Mouse (Mus musculus) gastrocnemius, adult 2 months (tissue): ENCODE measurements at regions not wholly inside any gene's neighbourhood (a gene's known extent, or its start where the extent isn't known, plus 50 kb on each side); places are given as distances from the start of the nearest gene placed in this dataset.

ENCODE experiments used
- DNase-seq: peaks from one replicate; pipeline ENCODE4 v3.0.0; 2022
- H3K27ac ChIP-seq: fragments of 200-600 bp; 2 replicates; pipeline ENCODE4 v1.8.1; 2022; ENCODE audit warnings: mild to moderate bottlenecking
- H3K4me3 ChIP-seq: fragments of 200-600 bp; 2 replicates; pipeline ENCODE4 v1.8.1; 2022; ENCODE audit warnings: mild to moderate bottlenecking, moderate library complexity
- CTCF ChIP-seq: fragments of 200-600 bp; IDR thresholded peaks from 2 replicates; pipeline ENCODE4 v1.8.1; 2022; ENCODE audit warnings: antibody characterized with exemption, mild to moderate bottlenecking, moderate library complexity
- intact Hi-C: fragments of 180-260 bp; cut with DNase I; formaldehyde crosslinking; loops from one replicate; pipeline ENCODE4 v1.15.1; 2025

DNA sequence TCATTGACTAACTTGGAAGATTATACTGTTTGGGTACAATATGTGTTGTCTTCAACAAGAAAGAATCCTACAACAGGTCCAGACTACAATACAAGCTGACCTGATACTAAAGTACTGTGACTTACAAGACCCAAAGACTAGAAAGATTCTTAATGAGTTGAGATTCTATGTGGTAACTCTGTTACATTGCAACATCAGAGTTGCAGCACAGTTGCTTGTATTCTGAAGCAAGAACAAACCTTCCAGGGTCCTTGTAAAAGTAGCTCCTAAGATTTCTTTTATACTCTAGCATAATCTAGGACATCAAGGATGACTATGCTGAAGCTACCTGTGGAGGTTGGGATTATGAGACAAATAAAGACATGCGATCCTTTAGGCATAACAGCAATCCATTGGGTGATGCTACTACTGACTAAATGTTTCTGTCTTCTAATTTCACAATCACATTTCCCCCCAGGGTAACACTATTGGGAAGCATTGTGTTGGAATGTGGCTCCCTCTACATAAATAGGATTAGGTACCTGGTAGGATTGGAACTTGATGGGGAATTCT, 194.6 kb upstream of the Tank start:
- Histone ChIP-seq H3K4me3 (no peak overlapping the region), H3K27ac (no peak overlapping the region)
- intact Hi-C loops, result no loop called here
- no peak for TF ChIP-seq CTCF
- DNase-seq, result no peak

DNA sequence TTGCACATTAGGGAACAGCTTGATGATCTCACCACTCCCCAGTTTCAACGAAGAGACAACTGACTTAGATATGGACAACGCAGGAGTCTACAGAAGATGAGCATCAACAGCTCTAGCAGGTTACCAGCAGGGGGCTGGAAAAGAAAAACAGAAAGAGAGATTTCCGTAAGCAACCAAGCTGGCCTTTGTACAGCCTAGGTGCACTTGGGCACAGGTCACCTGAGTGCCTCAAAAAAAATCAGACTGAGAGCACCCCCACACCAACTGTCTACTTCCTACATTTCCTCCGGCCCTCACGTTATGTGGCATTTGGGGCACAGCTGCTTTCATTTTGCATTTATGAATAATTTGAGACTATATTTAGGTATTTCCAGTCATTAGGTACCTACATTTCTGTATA, 199.3 kb upstream of the Tank start:
- H3K4me3 ChIP-seq, result no peak overlapping the region
- H3K27ac ChIP-seq, result no peak overlapping the region
- TF ChIP-seq CTCF, result no peak
- intact Hi-C loops, result no loop called here
- DNase-seq, result no peak

DNA sequence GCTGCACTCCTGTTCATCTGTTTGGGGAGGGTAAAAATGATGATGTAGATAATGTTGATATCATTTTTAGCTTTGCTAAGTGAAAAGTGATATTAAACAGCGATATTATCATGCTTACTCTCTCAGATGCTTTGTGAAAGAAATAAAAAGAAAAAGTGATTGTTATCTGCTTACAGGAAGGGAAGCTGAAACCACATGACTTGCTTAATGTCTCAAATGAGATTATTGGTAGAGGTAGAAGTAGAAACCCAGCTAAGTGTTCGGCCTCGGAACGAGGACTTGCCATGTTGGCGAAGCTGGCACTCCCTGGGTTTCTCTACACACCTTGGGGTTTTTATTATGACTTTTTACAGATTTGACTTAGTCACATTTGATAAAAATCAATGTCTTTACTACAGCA, 200.1 kb upstream of the Tank start:
- Histone ChIP-seq H3K4me3 (no peak overlapping the region), H3K27ac (peak overlapping the region; percentile 38; the same call in 1 of the 2 replicates)
- intact Hi-C loops, result no loop called here
- TF ChIP-seq CTCF, result no peak
- DNase-seq, result no peak

DNA sequence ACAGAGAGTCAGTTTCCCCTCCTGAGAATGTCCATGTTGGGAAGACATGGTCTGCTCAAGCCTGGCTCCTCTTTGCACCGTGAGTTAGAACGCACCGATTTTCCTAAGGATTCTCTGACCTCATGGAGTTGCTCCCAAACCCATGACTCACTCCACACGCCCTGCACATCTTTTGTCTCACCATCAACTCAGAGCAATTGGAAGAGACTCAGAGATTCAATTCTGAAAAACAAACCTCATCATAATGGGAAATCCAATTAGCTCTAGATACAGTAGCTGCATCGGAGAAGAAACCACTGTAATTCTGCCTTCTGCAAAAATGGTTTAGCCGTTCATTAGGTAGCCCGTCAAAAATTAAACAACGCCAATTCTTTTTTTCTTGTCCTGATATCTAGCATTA, 200.6 kb upstream of the Tank start:
- peak; percentile 27 for DNase-seq
- no peak overlapping the region for H3K4me3 ChIP-seq
- peak overlapping the region; percentile 38; the same call in 1 of the 2 replicates for H3K27ac ChIP-seq
- intact Hi-C loops, result no loop called here
- no peak for TF ChIP-seq CTCF

DNA sequence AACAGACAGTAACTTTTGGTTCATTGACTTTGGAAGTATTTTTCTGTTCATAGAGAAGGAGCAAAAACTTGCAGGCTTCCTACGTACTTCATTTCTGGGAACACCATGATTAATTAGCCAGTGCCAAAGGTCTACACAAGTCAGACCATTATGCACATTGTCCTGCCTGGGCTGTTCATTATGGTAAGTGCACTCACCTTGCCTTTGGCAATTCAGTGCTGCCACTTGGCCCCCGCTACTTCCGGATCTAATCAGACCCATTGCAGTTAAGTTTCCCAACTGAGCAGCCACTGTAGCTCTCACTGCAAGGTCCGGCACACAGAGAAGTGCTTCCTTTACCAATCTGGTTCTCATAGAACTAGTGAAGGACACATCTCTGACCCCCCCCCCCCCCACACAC, 215.8 kb upstream of the Tank start:
- TF ChIP-seq CTCF, result no peak
- intact Hi-C loops, result no loop called here
- no peak for DNase-seq
- H3K27ac ChIP-seq, result no peak overlapping the region
- H3K4me3 ChIP-seq, result no peak overlapping the region

DNA sequence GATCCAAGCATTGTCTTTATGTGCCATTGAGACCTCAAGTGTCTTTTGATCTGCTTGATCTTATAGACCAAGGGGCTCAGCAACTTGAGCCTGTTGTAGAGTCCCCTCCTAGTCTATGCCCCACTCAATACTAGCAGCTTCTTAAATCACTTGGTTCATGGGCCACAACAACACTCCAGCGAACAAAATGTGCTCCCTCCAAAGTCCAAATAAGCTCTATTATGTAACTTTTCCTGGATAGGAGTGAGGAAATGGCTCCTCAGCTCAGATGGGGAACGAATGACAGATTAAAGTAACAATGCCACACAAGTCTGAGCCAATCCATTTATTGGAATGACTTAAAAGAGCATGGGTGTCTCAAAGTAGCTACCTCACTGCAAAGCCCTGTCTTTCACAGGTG, 217.0 kb upstream of the Tank start:
- intact Hi-C loops, result no loop called here
- no peak overlapping the region for H3K27ac ChIP-seq
- DNase-seq, result no peak
- no peak for TF ChIP-seq CTCF
- no peak overlapping the region for H3K4me3 ChIP-seq

DNA sequence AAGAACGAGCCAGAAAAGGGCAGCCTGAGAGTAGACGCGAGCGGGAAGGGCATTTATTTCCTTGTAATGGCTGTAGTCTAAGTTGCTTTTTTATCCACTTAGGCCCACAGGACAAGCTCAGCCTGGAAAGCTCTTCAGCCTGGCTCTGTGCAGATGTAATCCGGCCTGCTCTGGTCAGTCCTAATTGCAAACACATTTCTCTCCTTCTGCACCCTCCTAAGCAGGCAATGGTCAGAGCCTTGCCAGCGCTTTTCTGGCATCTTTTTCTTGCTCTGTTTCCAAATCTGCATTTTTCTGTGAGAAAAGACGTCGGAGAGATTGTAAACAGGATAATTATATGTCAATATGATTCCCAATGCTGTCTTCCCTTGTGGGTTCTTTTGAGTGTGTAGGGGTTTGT, 224.3 kb upstream of the Tank start:
- H3K27ac ChIP-seq, result peak overlapping the region; percentile 83
- H3K4me3 ChIP-seq, result no peak overlapping the region
- intact Hi-C loops, result no loop called here
- DNase-seq, result peak; percentile 62
- no peak for TF ChIP-seq CTCF

DNA sequence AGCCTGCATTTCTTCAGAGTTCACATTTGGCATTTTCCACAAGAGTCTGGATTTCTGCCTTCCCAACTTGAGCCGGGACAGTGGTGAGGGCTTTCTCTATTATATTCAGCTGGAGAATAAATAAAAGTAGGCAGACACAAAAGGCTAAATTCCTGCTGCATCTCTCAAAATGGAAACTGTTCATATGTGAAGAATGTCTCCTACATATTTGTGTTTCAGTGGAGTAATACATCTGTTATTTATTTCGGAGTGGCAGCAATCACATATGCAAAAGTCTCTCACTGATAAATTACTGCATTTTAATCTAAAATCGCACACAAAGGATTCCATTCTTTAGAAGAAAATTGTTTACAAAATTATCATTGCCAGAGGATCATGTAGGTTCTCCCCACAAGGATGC, 230.9 kb upstream of the Tank start:
- H3K4me3 ChIP-seq, result no peak overlapping the region
- TF ChIP-seq CTCF, result no peak
- no peak overlapping the region for H3K27ac ChIP-seq
- intact Hi-C loops, result no loop called here
- no peak for DNase-seq

DNA sequence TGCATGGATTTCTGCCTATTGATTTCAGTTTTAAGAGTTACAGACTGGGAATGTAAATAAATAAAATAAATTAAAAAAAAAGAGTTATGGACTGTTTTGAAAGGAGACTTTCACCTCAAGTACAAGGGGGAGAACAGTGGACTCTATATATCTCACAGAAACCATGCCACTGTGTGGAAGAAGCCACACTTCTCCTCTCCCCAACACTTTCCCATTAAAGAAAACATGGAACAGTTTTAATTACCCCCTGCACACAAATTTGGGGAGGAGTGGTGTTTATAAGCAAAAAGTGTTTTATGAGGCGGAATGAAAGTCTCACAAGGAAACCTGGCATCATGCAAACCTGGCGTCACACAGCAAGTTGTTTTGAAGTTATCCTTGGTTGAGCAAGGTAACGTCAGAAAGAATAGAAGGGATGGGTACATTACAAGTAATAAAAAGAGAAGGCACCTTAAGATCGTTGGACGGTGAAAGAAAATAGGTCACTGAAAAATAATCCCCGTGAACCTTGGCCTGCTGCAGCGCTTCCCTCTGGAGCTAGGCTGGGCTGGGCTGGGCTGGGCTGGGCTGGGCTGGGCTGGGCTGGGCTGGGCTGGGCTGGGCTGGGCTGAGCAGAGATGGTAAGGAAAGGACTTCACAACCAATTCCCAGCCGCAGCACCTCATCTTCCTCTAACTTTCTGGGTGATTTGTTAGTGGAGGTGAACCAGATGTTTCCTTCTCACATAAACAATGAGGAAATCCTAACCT, 232.2 kb upstream of the Tank start:
- Histone ChIP-seq H3K27ac (peak overlapping the region; percentile 28; the same call in 1 of the 2 replicates), H3K4me3 (no peak overlapping the region)
- peak; percentile 21 for DNase-seq
- TF ChIP-seq CTCF, result no peak
- intact Hi-C loops, result no loop called here

DNA sequence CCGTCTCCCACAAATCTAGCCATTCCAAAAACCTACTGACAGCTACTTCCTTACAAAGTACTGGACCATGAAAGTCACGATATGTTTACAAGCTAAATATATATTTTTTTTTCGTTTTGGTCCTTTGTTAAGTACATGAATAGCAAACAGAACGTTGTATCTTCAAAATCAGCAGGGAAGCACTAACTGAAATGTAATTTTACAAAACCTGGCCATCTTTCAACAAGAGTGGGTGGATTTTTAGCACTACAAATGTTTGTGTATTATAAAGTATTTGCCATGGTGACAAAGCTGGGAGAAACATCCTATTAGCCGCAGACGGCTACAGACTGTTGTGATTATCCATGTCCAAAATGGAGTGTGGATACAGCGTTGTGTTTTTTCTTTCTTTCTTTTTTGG, 233.1 kb upstream of the Tank start:
- H3K27ac ChIP-seq, result peak overlapping the region; percentile 16; the same call in 1 of the 2 replicates
- no peak for TF ChIP-seq CTCF
- peak overlapping the region; percentile 11; the same call in 1 of the 2 replicates for H3K4me3 ChIP-seq
- intact Hi-C loops, result no loop called here
- DNase-seq, result no peak

DNA sequence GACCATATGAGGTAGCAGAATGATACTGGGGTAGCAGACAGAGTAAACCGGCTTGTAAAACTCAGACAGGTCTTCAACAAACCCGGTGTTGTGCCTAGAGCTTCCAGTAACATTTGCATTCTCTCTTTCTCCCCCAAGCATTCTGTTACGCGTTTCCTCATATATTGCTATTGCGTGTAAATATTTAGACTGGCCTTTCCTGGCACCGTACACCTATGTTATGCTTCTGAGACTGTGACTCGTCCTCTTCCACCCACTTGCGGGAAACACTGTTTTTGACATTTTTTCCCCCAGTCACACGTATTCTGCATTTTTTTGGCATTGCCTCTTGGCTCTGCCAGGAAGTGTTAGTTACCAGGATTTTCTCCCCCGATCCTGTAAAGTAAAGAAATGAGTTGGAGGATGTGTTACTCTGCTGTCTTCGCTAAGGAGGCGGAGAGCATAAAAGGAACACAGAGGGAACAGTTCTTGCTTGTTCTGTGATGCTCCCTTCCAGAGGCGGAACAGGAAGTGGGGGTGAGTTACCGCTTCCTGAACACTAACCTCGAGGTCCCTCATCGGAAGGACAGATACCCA, 233.7 kb upstream of the Tank start:
- H3K27ac ChIP-seq, result peak overlapping the region; percentile 16
- peak overlapping the region; percentile 11; the same call in 1 of the 2 replicates for H3K4me3 ChIP-seq
- no peak for TF ChIP-seq CTCF
- intact Hi-C loops, result no loop called here
- DNase-seq, result no peak

DNA sequence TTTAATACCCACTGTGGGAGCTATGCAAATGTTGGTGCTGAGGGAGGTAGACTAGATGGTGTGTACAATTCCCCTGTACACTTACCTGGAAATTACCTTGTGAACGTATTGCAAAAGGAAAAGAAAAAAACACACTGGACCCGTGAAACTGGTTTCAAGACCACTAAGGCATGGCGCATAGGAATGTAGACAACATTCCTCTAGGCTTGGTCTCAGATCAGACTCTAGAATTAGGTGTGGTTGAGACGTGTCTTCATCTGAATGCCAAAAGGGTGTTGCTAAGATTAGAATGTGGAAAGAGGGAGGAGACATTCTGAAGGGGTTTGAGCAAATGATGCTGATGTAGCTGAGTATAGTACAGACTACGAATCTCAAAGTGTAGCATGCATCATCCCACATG, 237.1 kb upstream of the Tank start:
- DNase-seq, result no peak
- TF ChIP-seq CTCF, result no peak
- Histone ChIP-seq H3K4me3 (no peak overlapping the region), H3K27ac (no peak overlapping the region)
- intact Hi-C loops, result no loop called here

DNA sequence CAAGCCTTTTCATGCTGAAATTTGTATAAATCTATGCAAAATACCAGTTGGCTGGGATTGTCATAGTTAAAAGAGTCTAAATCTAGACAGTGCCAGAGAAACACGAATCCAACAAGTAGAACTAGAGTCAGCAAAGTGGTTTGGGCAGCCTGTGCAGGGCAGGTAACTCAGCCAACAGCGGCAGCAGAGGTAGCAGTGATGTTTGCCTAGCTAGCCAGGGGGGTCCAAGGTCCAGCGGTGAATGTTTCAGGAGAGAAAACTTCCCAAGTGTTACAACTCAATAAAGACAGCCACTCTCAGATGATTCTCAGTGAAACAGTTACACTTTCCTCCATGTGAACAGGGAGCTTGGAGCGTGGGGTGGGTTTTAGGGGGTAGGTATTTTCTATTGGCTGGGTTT, 259.2 kb upstream of the Tank start:
- intact Hi-C loops, result no loop called here
- TF ChIP-seq CTCF, result no peak

DNA sequence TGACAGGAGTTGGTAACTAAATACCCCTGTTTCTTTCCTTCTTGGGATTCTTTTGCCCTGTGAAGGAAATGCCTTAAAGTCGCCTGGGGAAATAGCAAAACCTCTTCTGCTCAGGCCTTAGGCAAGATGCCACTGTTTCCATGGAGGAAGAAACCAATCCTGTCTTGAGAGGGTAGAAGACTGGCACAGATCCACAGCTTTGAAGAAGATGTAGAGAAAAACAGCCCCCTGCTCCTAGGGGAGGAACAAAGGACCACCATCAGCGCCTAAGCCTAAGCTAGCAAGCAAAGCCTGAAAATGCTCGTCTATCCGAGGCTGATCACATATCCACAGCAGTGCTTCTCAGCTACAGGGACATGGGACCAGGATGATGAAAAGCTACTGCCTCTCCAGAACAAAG, 268.0 kb upstream of the Tank start:
- H3K4me3 ChIP-seq, result no peak overlapping the region
- TF ChIP-seq CTCF, result no peak
- H3K27ac ChIP-seq, result no peak overlapping the region
- no peak for DNase-seq
- intact Hi-C loops, result no loop called here

More for the DNA sequence above, 259.2 kb upstream of the Tank start:
- DNase-seq, result no peak
- Histone ChIP-seq H3K27ac (no peak overlapping the region), H3K4me3 (no peak overlapping the region)
